Mouse (Mus musculus): ENCODE measurements at regions not wholly inside any gene's neighbourhood (a gene's known extent, or its start where the extent isn't known, plus 50 kb on each side); places are given as distances from the start of the nearest gene placed in this dataset.
A peak's percentile ranks its signal among the peaks of the same experiment; 100 is the strongest.

DNA sequence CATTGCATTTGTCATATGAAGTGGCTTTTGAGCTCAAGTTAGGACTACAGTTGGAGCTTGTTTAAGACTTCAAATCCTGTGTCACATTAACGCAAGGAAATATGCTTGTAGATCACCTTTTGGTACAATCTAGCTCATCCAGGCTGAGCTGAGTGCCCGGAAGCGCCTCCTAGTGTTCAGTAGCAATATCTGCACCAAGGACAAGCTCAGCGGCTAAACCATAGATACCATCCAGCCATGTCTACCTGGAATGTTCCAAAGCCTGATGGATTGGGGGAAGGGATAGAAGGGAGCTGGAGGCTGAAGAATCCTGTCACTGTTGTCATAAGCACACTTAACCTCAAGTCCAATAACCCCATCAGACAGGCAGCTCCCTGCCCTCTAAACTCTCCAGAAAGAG, 128.4 kb downstream of the Srek1 start:
- peak; percentile 80 for TF ChIP-seq CTCF (IDR thresholded peaks at IDR 0.05)
- no peak for TF ChIP-seq EP300 (IDR thresholded peaks at IDR 0.05)

Measured in lung, postnatal 0 days (tissue).